Mouse (Mus musculus): Measurements from ENCODE around the gene Mthfd1l. TPM values are rescaled to one million over a fixed set of nuclear protein-coding genes. Genes with fewer than 3 reads are reported as not detected.
A peak's percentile ranks its signal among the peaks of the same experiment; 100 is the strongest.

The Mthfd1l gene
- polyA plus RNA-seq, 1 experiment = 53.6 TPM

DNA sequence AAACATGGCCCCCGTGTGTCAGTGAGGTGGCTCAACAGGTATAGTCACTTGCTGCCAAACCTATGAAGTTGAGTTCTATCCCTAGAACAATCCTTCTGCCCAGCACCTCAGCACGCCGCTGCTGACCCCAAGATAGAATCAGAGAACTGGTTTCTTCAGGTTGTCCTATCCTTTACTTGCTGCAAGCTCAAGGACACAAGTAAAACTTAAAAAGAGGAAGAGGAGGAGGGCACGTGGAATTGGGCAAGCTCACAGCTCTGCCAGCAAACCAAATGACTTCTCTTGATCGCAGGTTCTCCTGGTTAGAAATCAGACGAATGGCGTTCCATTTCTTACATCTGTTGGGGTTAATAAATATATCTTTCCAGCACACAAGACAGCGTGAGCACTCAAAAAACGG lies 681 bp upstream of the Mthfd1l start:
- TF ChIP-seq EP300 (IDR thresholded peaks at IDR 0.05; ENCODE audit: insufficient read depth, low read depth, low read length) = no peak
- no peak for TF ChIP-seq CTCF (IDR thresholded peaks at IDR 0.05; ENCODE audit: low read depth, low read length)
- no peak for TF ChIP-seq POLR2A (IDR thresholded peaks at IDR 0.05; ENCODE audit: insufficient read depth, low read length)

DNA sequence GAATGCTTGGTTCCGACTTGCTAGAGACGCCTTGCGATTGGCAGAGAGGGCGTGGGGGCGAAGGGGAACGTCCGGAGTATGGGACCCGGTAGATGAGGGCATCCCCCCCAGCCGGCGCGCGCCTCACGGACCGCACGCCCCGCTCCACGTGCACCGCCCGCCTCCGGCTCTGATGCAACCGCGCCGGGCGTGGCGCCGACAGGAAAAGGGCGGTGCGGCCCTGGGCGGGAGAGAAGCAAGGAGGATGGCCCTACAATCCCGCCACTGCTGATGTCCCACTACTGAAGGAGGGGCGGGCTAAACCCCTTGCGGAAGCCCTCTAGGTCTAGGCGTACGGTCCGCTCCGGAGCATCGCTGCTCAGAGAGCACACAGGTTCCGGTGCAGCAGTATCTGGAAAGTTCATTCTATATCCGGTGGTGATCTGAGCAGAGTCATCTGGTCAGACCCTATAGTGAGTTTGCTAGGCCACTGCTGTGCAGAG lies 712 bp downstream of the Mthfd1l start:
- no peaks in the 10 kb centered on the region for H3K9me3 ChIP-seq (replicated peaks; ENCODE audit: control insufficient read depth, insufficient read depth, low read length, poor library complexity, severe bottlenecking)
- H3K36me3 ChIP-seq (ENCODE audit: control insufficient read depth, insufficient read depth, low read length, poor library complexity, severe bottlenecking) = peaks cover 3% of the 10 kb centered on the region; the same call in 1 of the 2 replicates
- H3K27me3 ChIP-seq (ENCODE audit: control insufficient read depth, insufficient read depth, low read length, poor library complexity, severe bottlenecking) = no peaks in the 10 kb centered on the region
- peaks cover 6% of the 10 kb centered on the region for H3K4me1 ChIP-seq (ENCODE audit: control insufficient read depth, insufficient read depth, low read length)
- H3K9ac ChIP-seq (ENCODE audit: low read depth, poor library complexity, severe bottlenecking) = peak overlapping the region; percentile 84
- H3K27ac ChIP-seq (ENCODE audit: insufficient read depth, low read length) = peak overlapping the region; percentile 55
- TF ChIP-seq EP300 (IDR thresholded peaks at IDR 0.05; ENCODE audit: insufficient read depth, low read depth, low read length) (peak; percentile 53; the same call in 1 of the 2 replicates), POLR2A (IDR thresholded peaks at IDR 0.05; ENCODE audit: insufficient read depth, low read length) (no peak)
- H3K4me3 ChIP-seq (ENCODE audit: low read depth, low read length) = peak overlapping the region; percentile 75

More for the DNA sequence above, 681 bp upstream of the Mthfd1l start:
- H3K27ac ChIP-seq (ENCODE audit: insufficient read depth, low read length) = no peak overlapping the region
- no peaks in the 10 kb centered on the region for H3K27me3 ChIP-seq (ENCODE audit: control insufficient read depth, insufficient read depth, low read length, poor library complexity, severe bottlenecking)
- no peaks in the 10 kb centered on the region for H3K9me3 ChIP-seq (replicated peaks; ENCODE audit: control insufficient read depth, insufficient read depth, low read length, poor library complexity, severe bottlenecking)
- H3K4me3 ChIP-seq (ENCODE audit: low read depth, low read length) = 0 out of 2 replicates have a peak overlapping the region, but pooled peaks have one; percentile 15
- H3K9ac ChIP-seq (ENCODE audit: low read depth, poor library complexity, severe bottlenecking) = 0 out of 2 replicates have a peak overlapping the region, but pooled peaks have one; percentile 84
- H3K4me1 ChIP-seq (ENCODE audit: control insufficient read depth, insufficient read depth, low read length) = peaks cover 6% of the 10 kb centered on the region
- H3K36me3 ChIP-seq (ENCODE audit: control insufficient read depth, insufficient read depth, low read length, poor library complexity, severe bottlenecking) = no peaks in the 10 kb centered on the region

DNA sequence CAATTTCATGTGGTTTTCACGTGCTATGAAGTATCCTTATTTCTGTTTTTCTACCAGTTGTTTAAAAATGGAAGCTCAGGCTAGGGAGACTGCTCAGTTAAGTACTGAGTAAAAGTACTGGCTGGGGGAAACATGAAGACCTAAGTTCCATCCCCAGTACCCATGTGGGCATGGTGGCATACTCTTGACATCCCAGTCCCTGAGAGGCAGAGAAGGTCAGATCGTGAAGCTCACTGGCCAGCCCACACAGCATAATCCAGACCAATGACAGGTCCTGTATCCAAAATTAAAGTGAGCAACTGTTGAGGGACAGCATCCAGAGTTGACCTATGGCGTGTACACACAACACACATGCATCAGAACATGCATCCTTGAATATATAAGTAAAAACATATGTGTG lies 1.5 kb downstream of the Mthfd1l start:
- Histone ChIP-seq H3K4me1 (ENCODE audit: control insufficient read depth, insufficient read depth, low read length) (peaks cover 6% of the 10 kb centered on the region), H3K27me3 (ENCODE audit: control insufficient read depth, insufficient read depth, low read length, poor library complexity, severe bottlenecking) (no peaks in the 10 kb centered on the region), H3K4me3 (ENCODE audit: low read depth, low read length) (peak overlapping the region; percentile 3), H3K9ac (ENCODE audit: low read depth, poor library complexity, severe bottlenecking) (no peak overlapping the region), H3K36me3 (ENCODE audit: control insufficient read depth, insufficient read depth, low read length, poor library complexity, severe bottlenecking) (peaks cover 10% of the 10 kb centered on the region), H3K9me3 (replicated peaks; ENCODE audit: control insufficient read depth, insufficient read depth, low read length, poor library complexity, severe bottlenecking) (peaks cover 2% of the 10 kb centered on the region), H3K27ac (ENCODE audit: insufficient read depth, low read length) (no peak overlapping the region)
- TF ChIP-seq CTCF (IDR thresholded peaks at IDR 0.05; ENCODE audit: low read depth, low read length) (no peak), EP300 (IDR thresholded peaks at IDR 0.05; ENCODE audit: insufficient read depth, low read depth, low read length) (no peak)

DNA sequence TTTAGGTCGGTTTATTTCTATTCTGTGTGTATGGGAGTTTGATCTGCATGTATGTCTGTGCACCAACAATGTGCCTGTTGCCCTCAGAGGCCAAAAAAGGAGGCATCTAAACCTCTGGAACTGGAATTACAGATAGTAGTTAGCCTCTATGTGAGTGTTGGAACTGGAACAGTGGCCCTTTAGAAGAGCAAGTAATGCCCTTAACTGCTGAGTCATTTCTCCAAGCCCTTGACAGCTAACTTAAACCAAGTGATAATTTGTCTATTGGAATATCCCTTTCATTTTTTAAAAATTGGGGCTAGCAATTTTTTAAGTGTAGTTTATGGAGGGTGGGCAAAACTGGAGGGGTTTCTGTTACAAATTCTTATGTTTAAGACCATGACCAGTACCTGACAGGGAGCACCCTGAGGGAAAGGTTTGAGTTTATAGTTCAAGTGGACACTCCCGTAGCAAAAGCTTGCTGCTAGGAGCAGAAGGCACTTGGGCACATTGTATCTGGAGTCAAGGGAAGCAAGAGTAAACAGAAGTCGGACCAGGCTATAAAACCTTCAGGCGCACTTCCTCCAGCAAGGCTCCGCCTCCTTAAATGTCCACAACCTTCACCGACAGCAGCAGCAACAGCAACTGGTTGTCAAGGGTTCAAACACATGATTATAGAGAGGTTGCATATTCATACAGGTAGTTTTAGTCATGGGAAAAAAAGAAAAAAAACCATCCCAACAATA lies 3.1 kb downstream of the Mthfd1l start:
- Histone ChIP-seq H3K27me3 (ENCODE audit: control insufficient read depth, insufficient read depth, low read length, poor library complexity, severe bottlenecking) (no peaks in the 10 kb centered on the region), H3K27ac (ENCODE audit: insufficient read depth, low read length) (no peak overlapping the region), H3K4me1 (ENCODE audit: control insufficient read depth, insufficient read depth, low read length) (peaks cover 6% of the 10 kb centered on the region)

DNA sequence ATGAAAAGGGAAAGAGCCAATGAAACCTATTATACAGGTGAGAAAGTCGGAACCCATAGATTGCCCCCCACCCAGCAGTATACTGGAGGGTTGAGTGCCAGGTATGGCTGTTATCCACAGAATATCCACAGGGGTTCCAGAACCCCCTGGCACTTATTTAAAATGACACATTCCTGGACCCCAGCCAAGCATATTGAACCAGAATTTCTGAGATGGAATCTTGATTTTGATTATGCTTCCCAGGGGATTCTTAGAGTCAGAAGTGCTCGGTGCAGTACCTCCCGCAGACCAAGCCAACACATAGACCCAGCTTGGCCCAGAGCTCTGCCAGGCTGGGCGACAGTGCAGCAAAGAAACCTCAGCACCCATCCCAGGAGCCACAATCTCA lies 3.7 kb downstream of the Mthfd1l start:
- Histone ChIP-seq H3K4me3 (ENCODE audit: low read depth, low read length) (no peak overlapping the region), H3K4me1 (ENCODE audit: control insufficient read depth, insufficient read depth, low read length) (peaks cover 6% of the 10 kb centered on the region), H3K36me3 (ENCODE audit: control insufficient read depth, insufficient read depth, low read length, poor library complexity, severe bottlenecking) (peaks cover 25% of the 10 kb centered on the region), H3K27me3 (ENCODE audit: control insufficient read depth, insufficient read depth, low read length, poor library complexity, severe bottlenecking) (no peaks in the 10 kb centered on the region), H3K27ac (ENCODE audit: insufficient read depth, low read length) (no peak overlapping the region; the same call in 1 of the 2 replicates), H3K9me3 (replicated peaks; ENCODE audit: control insufficient read depth, insufficient read depth, low read length, poor library complexity, severe bottlenecking) (peaks cover 7% of the 10 kb centered on the region), H3K9ac (ENCODE audit: low read depth, poor library complexity, severe bottlenecking) (no peak overlapping the region; the same call in 1 of the 2 replicates)
- no peak for TF ChIP-seq EP300 (IDR thresholded peaks at IDR 0.05; ENCODE audit: insufficient read depth, low read depth, low read length)
- no peak for TF ChIP-seq CTCF (IDR thresholded peaks at IDR 0.05; ENCODE audit: low read depth, low read length)
- TF ChIP-seq POLR2A (IDR thresholded peaks at IDR 0.05; ENCODE audit: insufficient read depth, low read length) = no peak

More for the DNA sequence above, 3.1 kb downstream of the Mthfd1l start:
- Histone ChIP-seq H3K9me3 (replicated peaks; ENCODE audit: control insufficient read depth, insufficient read depth, low read length, poor library complexity, severe bottlenecking) (peaks cover 7% of the 10 kb centered on the region), H3K9ac (ENCODE audit: low read depth, poor library complexity, severe bottlenecking) (no peak overlapping the region), H3K4me3 (ENCODE audit: low read depth, low read length) (no peak overlapping the region), H3K36me3 (ENCODE audit: control insufficient read depth, insufficient read depth, low read length, poor library complexity, severe bottlenecking) (peaks cover 23% of the 10 kb centered on the region)
- no peak for TF ChIP-seq EP300 (IDR thresholded peaks at IDR 0.05; ENCODE audit: insufficient read depth, low read depth, low read length)
- no peak for TF ChIP-seq POLR2A (IDR thresholded peaks at IDR 0.05; ENCODE audit: insufficient read depth, low read length)
- TF ChIP-seq CTCF (IDR thresholded peaks at IDR 0.05; ENCODE audit: low read depth, low read length) = no peak

DNA sequence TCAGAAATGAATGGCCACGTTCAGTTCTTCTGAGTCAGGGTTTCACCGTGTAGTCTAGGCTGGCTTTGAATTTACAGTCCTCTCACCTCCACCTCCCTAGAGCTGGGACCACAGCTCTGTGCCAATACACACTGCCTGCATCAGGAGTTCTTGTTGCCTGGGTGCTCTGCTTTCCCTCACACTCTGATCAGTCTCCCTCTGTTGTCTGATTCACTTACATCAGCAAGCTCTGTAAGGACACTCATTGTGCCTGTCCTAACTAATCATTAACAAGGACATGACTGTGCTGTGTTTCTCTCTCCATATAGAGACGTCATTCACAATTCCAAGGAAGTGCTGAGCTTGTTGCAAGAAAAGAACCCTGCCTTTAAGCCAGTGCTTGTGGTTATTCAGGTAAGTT lies 5.4 kb downstream of the Mthfd1l start:
- no peak for TF ChIP-seq EP300 (IDR thresholded peaks at IDR 0.05; ENCODE audit: insufficient read depth, low read depth, low read length)
- Histone ChIP-seq H3K4me1 (ENCODE audit: control insufficient read depth, insufficient read depth, low read length) (peaks cover 4% of the 10 kb centered on the region), H3K9ac (ENCODE audit: low read depth, poor library complexity, severe bottlenecking) (no peak overlapping the region), H3K4me3 (ENCODE audit: low read depth, low read length) (no peak overlapping the region), H3K27me3 (ENCODE audit: control insufficient read depth, insufficient read depth, low read length, poor library complexity, severe bottlenecking) (no peaks in the 10 kb centered on the region), H3K9me3 (replicated peaks; ENCODE audit: control insufficient read depth, insufficient read depth, low read length, poor library complexity, severe bottlenecking) (peaks cover 7% of the 10 kb centered on the region), H3K36me3 (ENCODE audit: control insufficient read depth, insufficient read depth, low read length, poor library complexity, severe bottlenecking) (peaks cover 33% of the 10 kb centered on the region), H3K27ac (ENCODE audit: insufficient read depth, low read length) (no peak overlapping the region)
